Mouse (Mus musculus): ENCODE measurements around the gene Herpud1. TPM values are rescaled to one million over a fixed set of nuclear protein-coding genes. Genes with fewer than 3 reads are reported as not detected.

The Herpud1 gene
- 100 to 1,000 TPM; 168 to 178 TPM for total RNA-seq (2021)
- long read RNA-seq, experiment 1, transcript Herpud1-201 (8 exons, 1,873 nt): minor isoform, 41 of 483 reads
- long read RNA-seq, experiment 1, transcript Herpud1-205 (8 exons, 1,952 nt): major isoform, 415 of 483 reads
- long read RNA-seq, experiment 1, partial matches to known transcripts: 10 of 483 reads
- long read RNA-seq, experiment 1, other reads (novel, unspliced or antisense): 16 of 483 reads
- long read RNA-seq, experiment 2, transcript Herpud1-201 (8 exons, 1,873 nt): minor isoform, 18 of 258 reads
- long read RNA-seq, experiment 2, transcript Herpud1-205 (8 exons, 1,952 nt): major isoform, 226 of 258 reads
- long read RNA-seq, experiment 2, partial matches to known transcripts: 3 of 258 reads
- long read RNA-seq, experiment 2, other reads (novel, unspliced or antisense): 11 of 258 reads

GRCm38 (mm10) chr8:94386214-94387026 lies at the start of gene Herpud1:
Gene Herpud1, plus strand, starts transcription at chr8:94386438.
- DNase-seq: peak; percentile 98
- intact Hi-C loops (cut with DNase I): loop anchor here (1.0 kb wide), 1 partner anchor 23 kb away; no protein-coding TSS in a partner anchor

DNA sequence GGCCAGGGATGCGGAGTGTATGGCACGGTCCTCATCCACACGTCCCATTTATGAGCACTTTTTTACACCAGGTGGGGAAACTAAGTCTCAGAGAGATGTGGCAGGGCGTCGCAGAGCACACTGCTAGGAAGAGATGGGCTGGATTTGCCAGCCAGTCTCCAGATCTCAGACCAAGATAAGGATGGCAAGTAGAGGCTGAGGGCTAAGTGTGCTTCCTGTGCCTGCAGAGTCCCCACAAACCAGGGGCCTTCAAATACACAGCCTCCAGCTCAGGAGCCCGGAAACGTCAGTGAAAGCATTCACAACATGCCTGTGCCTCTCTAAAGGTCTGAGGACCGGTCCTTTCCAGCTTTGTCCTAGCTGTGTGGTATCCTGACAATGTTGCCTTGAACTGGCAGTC lies 48.7 kb upstream of the Herpud1 start:
- no peak for DNase-seq
- intact Hi-C loops (cut with DNase I): no loop called here

DNA sequence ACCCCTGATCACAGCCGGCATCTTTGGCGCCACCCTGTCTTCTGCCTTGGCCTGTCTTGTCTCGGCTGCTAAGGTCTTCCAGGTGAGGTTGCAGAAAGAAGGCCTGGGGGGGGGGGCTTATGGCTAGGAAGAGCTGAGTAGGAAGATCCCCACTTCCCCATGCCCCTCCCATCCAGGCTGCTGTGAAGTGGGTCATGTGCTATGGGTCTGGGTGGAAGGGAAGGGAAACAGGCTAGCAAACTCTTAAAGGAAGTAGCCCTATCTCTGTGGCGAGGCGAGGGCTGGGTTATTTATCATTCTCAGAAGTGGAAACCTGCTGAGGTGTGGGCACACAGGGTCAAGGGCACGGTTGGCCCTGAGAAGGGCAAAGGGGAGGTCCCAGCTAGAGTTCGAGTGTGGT lies 45.4 kb upstream of the Herpud1 start:
- DNase-seq: no peak
- intact Hi-C loops (cut with DNase I): loop anchor here (10.0 kb wide), 1 partner anchor 244 kb away; no protein-coding TSS in a partner anchor

DNA sequence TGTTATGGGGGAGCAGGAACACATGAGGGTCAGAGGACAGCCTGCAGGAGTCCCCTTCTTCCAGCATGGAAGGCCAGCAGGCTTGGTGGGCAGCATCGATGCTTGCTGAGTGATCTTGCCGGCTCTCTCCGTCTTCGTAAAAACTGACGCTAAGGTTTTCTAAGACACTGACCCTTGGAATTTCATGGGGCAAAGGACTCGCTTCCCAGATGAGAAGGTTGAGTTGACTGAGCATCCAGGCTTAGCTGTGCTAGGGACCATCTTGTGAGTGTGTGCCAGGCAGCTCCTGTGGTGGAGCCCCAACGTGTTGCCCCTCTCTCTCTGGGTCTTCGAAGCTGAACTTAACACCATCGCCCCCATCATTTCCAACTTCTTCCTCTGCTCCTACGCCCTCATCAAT lies 43.5 kb upstream of the Herpud1 start:
- intact Hi-C loops (cut with DNase I): loop anchor here (1.0 to 10.0 kb wide), 2 partner anchors 55 to 242 kb away; no protein-coding TSS in a partner anchor
- DNase-seq: no peak

DNA sequence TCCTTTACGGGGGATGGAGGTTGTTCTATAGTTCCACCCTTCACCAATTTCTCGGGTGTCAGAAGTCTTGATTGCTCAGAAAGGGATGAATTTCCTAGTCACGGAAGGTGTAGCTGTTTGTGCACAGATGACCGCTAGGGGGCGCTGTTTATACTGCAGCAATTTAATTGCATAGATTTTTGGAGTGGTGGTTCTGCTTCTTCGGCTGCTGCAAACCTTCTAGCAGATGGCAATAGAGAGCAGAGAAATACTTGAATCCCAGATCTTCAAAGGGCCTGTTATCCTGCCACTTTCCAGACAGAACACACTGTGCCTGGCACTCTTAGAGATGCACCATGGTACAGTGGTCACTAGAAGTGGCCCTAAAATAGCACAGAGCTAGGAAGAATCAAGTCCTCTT lies 42.9 kb upstream of the Herpud1 start:
- intact Hi-C loops (cut with DNase I): loop anchor here (1.0 to 10.0 kb wide), 2 partner anchors 54 to 242 kb away; no protein-coding TSS in a partner anchor
- DNase-seq: peak; percentile 84 to 91

GRCm38 (mm10) chr8:94343778-94344320 lies 42.4 kb upstream of the Herpud1 start:
- intact Hi-C loops (cut with DNase I): loop anchor here (1.0 to 10.0 kb wide), 2 partner anchors 53 to 241 kb away; no protein-coding TSS in a partner anchor

GRCm38 (mm10) chr8:94345657-94346056 lies 40.6 kb upstream of the Herpud1 start:
- DNase-seq: no peak
- intact Hi-C loops (cut with DNase I): loop anchor here (10.0 kb wide), 1 partner anchor 239 kb away; no protein-coding TSS in a partner anchor

More at GRCm38 (mm10) chr8:94343778-94344320, 42.4 kb upstream of the Herpud1 start:
- DNase-seq: no peak

DNA sequence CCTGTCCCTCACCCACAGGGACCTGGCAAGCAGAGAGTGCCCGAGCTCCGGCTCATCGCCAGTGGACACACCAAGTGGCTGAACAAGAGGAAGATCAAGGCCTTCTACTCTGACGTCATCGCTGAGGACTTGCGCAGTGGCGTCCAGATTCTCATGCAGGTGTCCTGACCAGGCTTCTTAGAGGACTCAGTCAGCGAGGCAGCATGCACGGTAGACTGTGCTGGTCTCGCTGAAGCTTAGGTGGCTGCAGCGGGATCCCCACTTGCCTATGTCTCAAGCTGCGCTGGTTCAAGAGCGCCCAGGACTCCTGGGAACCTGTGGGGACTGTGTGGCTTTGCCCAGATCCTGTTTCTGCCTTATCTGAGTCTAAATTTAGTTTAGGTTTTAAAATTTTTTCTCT lies 40.0 kb upstream of the Herpud1 start:
- intact Hi-C loops (cut with DNase I): loop anchor here (10.0 kb wide), 1 partner anchor 239 kb away; no protein-coding TSS in a partner anchor
- no peak for DNase-seq

DNA sequence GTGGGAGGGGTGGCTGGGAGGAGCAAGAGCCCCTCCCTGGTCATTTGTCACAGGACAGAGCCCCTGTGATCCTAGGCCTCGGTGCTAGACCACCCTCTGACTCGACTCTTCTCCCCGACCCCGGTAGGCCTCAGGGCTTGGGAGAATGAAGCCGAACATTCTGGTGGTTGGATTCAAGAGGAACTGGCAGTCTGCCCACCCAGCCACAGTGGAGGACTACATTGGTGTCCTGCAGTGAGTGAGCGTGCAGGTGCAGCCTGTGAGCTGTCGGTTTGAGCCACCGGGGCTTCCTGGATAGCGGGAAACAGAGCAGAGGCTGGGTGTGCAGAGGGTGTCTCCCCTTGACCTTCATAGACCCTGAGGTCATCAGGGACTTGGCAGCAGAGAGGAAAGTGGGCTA lies 37.8 kb upstream of the Herpud1 start:
- intact Hi-C loops (cut with DNase I): loop anchor here (10.0 kb wide), 1 partner anchor 236 kb away; no protein-coding TSS in a partner anchor
- peak in 1 of 2 experiments; percentile 35 for DNase-seq

GRCm38 (mm10) chr8:94354069-94354531 lies 32.1 kb upstream of the Herpud1 start:
- no peak for DNase-seq

GRCm38 (mm10) chr8:94354571-94354970 lies 31.7 kb upstream of the Herpud1 start:
- peak; percentile 25 to 31 for DNase-seq
- intact Hi-C loops (cut with DNase I): no loop called here

More at GRCm38 (mm10) chr8:94354069-94354531, 32.1 kb upstream of the Herpud1 start:
- intact Hi-C loops (cut with DNase I): no loop called here

DNA sequence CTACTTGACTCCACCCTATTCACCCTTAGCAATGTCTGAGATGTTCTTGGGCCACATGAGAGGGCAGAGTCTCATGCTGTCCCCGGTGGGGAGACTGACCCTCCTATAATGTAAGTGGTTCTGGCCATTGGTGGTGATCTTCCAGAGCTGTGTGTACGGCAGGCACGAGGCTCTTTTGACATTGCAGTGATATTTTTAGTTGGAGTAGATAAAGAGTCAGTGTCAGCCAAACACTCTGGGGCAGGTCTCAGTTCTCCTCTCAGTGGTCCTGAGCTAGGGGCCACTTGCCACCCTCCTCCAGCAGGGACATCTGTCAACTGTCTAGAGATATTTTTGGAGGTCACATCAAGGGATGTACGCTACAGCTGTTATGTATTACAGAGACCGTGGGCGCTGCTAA lies 29.0 kb upstream of the Herpud1 start:
- intact Hi-C loops (cut with DNase I): no loop called here
- DNase-seq: no peak

DNA sequence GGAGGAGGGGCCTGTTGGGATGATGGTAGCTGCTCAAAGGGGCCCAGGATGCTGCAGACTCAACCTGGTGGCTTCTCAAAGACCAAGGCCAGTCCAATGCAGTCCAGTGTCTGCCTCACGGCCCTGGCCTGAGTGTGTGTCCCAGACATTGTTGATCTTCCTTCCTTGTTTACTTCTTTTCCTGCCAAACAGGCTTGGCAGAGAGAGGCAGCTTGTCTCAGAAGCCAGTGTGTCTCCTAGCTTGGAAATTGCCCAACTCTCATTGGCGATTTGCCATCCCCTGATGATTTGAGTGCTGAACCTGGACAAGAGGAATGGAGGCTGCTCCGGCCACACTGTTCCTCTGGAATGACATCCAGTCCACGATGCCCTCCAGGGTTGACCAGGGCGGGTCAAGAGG lies 27.7 kb upstream of the Herpud1 start:
- intact Hi-C loops (cut with DNase I): no loop called here

DNA sequence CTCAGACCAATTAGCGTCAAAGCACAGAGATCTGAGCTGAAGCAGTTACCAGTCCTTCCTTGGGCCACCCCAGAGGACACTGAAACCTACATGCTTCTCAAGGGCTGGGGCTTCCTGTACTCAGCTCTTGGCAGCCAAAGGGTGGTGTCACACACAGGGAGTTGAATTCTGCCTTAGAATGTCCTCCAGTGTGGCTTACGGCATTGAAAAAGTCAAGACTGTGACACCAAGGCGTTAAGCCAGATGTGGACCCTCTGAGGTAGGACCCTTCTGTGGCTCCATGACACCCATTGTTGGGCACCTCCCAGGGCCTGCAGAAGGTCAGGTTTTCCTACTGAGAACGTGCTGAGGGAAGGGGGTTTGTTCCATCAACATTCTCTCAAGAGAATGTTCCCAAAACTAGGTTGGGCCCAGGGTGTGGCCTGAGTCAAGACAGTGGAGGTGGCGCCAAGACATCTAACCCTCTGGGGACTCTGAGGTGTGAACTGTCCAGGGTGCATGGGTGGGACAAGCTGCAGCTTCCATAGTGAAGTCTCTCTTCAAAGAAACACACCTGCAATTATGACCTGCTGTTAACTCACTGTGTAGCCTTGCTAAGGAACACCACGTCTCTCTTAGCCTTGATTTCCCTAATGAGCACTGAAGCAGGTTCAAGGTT lies 24.3 kb upstream of the Herpud1 start:
- DNase-seq: peak in 1 of 2 experiments; percentile 12
- intact Hi-C loops (cut with DNase I): no loop called here

More for the DNA sequence above, 27.7 kb upstream of the Herpud1 start:
- DNase-seq: peak; percentile 79 to 81

DNA sequence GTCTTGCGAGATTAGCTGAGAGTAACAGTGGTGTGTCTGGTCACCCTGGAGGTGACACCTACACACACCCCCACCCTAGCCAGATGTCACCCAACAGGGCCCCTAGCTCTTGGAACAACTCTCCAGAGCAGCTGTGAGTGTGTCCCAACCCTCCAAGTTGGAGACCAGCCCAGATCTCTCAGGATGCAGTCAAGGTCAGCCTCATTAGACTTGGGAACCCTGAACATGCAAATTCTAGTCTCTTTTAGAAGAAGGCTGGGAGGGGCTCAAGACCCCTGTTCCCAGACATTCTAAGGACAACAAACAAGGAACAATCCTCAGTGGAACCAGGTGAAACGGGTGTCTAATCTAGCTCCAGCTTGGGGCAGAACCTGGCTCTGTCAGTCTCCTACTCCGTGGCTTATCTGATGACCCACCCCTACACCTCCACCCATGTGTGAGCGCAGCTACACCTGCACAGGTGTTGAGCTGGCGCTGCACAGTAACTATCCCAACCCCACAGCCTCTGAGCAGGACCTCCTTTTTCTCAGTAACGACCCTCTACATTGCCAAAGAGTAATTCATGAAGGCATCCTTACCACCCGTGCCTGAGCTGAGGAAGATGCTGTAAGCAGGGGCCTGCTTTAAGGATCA lies 23.5 kb upstream of the Herpud1 start:
- peak; percentile 66 to 75 for DNase-seq
- intact Hi-C loops (cut with DNase I): loop anchor here (1.0 kb wide), 1 partner anchor 24 kb away; the partner anchor contains the start of gene Herpud1

DNA sequence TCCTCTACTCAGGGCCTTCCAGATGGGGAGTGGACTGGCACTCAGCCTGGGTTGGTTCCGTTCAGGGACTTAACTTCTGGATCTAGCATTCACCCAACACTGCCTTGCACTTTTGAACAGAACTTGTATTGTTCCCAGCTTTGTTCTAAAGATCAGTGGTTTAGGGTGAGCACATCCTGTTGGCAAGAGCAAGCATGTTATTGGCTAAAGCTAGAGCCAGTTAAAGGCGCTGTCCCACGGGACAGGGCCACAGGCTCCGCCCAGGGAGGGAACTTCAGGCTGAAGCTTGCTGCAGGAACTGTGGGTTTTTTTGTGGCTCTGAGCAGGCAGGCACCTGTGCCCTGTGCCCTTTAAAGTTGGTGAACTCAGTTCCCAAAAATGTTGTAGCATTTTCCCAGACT lies 22.9 kb upstream of the Herpud1 start:
- DNase-seq: peak; percentile 82 to 86
- intact Hi-C loops (cut with DNase I): loop anchor here (1.0 kb wide), 1 partner anchor 23 kb away; the partner anchor contains the start of gene Herpud1

DNA sequence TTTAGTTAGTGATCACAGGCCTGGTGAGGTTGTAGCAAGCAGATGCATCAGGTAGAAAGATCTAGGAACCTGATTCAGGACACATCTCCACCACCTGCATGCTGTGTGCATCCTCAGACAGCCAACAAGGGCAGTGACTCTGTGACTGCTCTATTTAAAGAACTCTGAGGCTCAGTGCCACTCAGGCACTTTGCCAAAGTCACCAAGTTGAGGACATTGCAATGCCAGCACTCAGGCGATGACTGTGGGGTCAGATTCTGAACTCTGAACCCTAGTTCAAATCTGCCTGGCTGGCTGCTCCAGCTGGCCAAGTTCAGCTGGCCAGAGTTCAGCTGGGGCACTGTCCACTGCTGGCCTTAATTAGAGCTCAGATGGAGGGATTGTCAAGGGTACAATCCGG lies 22.3 kb upstream of the Herpud1 start:
- DNase-seq: peak; percentile 64 to 73
- intact Hi-C loops (cut with DNase I): loop anchor here (1.0 kb wide), 1 partner anchor 22 kb away; the partner anchor contains the start of gene Herpud1

DNA sequence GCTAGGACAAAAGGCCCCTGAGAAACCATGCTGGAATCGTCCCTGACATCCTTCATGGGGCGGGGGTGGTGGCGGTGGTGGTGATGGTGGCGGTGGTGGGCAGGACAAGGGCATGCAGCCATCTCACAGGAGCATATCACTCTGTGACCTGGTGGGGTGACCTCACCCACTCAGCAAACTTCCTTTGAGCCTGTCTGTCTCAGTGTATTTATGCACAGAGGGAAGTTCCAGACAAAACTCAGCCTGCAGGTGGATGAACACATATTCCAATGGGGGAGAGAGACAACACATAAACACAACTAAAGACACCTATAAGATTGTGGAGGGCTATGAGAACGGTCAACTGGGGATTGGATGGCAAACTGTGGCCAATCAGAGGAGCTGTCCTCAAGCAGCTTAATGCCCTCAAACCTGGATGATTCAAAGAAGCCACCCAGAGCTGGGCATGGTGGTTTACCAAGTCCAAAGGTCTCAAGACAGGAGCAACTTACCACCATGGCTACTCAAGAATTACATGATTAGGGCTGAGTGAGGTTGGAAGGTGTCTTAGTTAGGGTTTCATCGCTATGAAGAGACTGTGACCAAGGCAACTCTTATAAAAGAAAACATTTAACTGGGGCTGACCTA lies 21.4 kb upstream of the Herpud1 start:
- DNase-seq: no peak
- intact Hi-C loops (cut with DNase I): no loop called here

Data from heart, postnatal 14 days (tissue).